Mouse (Mus musculus) left cerebral cortex, postnatal 25 days (tissue): ENCODE measurements around the gene Ms4a10. TPM values are rescaled to one million over a fixed set of nuclear protein-coding genes. Genes with fewer than 3 reads are reported as not detected.

ENCODE experiments used
- DNase-seq, 2 experiments: peaks; one replicate each; pipeline ENCODE4 v3.0.0; 2022; ENCODE audit warnings: low spot score in 2 of 2, mixed read lengths in 1 of 2
- intact Hi-C: fragments of 180-260 bp; cut with DNase I; formaldehyde crosslinking; loops from one replicate; pipeline ENCODE4 v1.15.1; 2025
- total RNA-seq, 2 experiments: library from RNA; stranded (reverse); gene quantifications; 2 replicates each; pipeline ENCODE4 v1.2.3; 2021

The Ms4a10 gene
- total RNA-seq: not detected

- intact Hi-C loops: no loop called here
- no peak for DNase-seq
Measured at GRCm38 (mm10) chr19:10974238-10974865, at the start of gene Ms4a10. TSS of gene Ms4a10 (minus strand) at chr19:10974670.

- no peak for DNase-seq
- intact Hi-C loops: no loop called here
Measured at GRCm38 (mm10) chr19:11022382-11022781, 47.9 kb upstream of the Ms4a10 start.

- no peak for DNase-seq
- intact Hi-C loops: no loop called here
Measured at GRCm38 (mm10) chr19:11017891-11018290, 43.4 kb upstream of the Ms4a10 start, which contains the start of gene Ms4a18. TSS of gene Ms4a18 (minus strand) at chr19:11018031.

GRCm38 (mm10) chr19:11017251-11017650 lies 42.8 kb upstream of the Ms4a10 start:
- no peak for DNase-seq

GRCm38 (mm10) chr19:11015998-11016397 lies 41.5 kb upstream of the Ms4a10 start:
- DNase-seq: no peak
- intact Hi-C loops: no loop called here

More at GRCm38 (mm10) chr19:11017251-11017650, 42.8 kb upstream of the Ms4a10 start:
- intact Hi-C loops: no loop called here

- DNase-seq: no peak
Measured at GRCm38 (mm10) chr19:11015468-11015867, 41.0 kb upstream of the Ms4a10 start.

GRCm38 (mm10) chr19:10993150-10993549 lies 18.7 kb upstream of the Ms4a10 start, which contains the start of gene Ms4a15:
TSS of gene Ms4a15 (minus strand) at chr19:10993250.
- intact Hi-C loops: no loop called here
- DNase-seq: no peak

More at GRCm38 (mm10) chr19:11015468-11015867, 41.0 kb upstream of the Ms4a10 start:
- intact Hi-C loops: no loop called here

- DNase-seq: no peak
- intact Hi-C loops: no loop called here
Measured at GRCm38 (mm10) chr19:10991911-10992310, 17.4 kb upstream of the Ms4a10 start.

- DNase-seq: no peak
- intact Hi-C loops: no loop called here
Measured at GRCm38 (mm10) chr19:10990751-10991150, 16.3 kb upstream of the Ms4a10 start.

- intact Hi-C loops: no loop called here
- no peak for DNase-seq
Measured at GRCm38 (mm10) chr19:10988563-10988962, 14.1 kb upstream of the Ms4a10 start.

GRCm38 (mm10) chr19:10985889-10986288 lies 11.4 kb upstream of the Ms4a10 start:
- intact Hi-C loops: no loop called here
- no peak for DNase-seq

- intact Hi-C loops: no loop called here
- DNase-seq: no peak
Measured at GRCm38 (mm10) chr19:10984551-10984950, 10.1 kb upstream of the Ms4a10 start.

- intact Hi-C loops: no loop called here
Measured at GRCm38 (mm10) chr19:10983146-10983545, 8.7 kb upstream of the Ms4a10 start.

GRCm38 (mm10) chr19:10980210-10980609 lies 5.7 kb upstream of the Ms4a10 start:
- intact Hi-C loops: no loop called here

More at GRCm38 (mm10) chr19:10983146-10983545, 8.7 kb upstream of the Ms4a10 start:
- DNase-seq: no peak

GRCm38 (mm10) chr19:10979184-10980168 lies 5.0 kb upstream of the Ms4a10 start:
- intact Hi-C loops: loop anchor here (1.0 to 5.0 kb wide), 2 partner anchors 301 to 312 kb away; partner anchors contain the start of gene Pga5

More at GRCm38 (mm10) chr19:10980210-10980609, 5.7 kb upstream of the Ms4a10 start:
- no peak for DNase-seq

GRCm38 (mm10) chr19:10976318-10976717 lies 1.8 kb upstream of the Ms4a10 start:
- intact Hi-C loops: loop anchor here (5.0 kb wide), 1 partner anchor 309 kb away; no protein-coding TSS in a partner anchor
- no peak for DNase-seq

More at GRCm38 (mm10) chr19:10979184-10980168, 5.0 kb upstream of the Ms4a10 start:
- peak; percentile 64 to 72 for DNase-seq

GRCm38 (mm10) chr19:10975187-10975586 lies 717 bp upstream of the Ms4a10 start:
- intact Hi-C loops: loop anchor here (5.0 kb wide), 1 partner anchor 308 kb away; no protein-coding TSS in a partner anchor

GRCm38 (mm10) chr19:10973187-10973586 lies 1.3 kb downstream of the Ms4a10 start:
- intact Hi-C loops: no loop called here
- no peak for DNase-seq

More at GRCm38 (mm10) chr19:10975187-10975586, 717 bp upstream of the Ms4a10 start:
- DNase-seq: no peak

GRCm38 (mm10) chr19:10972660-10973059 lies 1.8 kb downstream of the Ms4a10 start:
- intact Hi-C loops: no loop called here
- no peak for DNase-seq

GRCm38 (mm10) chr19:10970457-10970856 lies 4.0 kb downstream of the Ms4a10 start:
- intact Hi-C loops: no loop called here
- DNase-seq: no peak
